Mouse (Mus musculus) heart, embryonic 10.5 days (tissue): Measurements from ENCODE around the gene Kmt2d. TPM values are rescaled to one million over a fixed set of nuclear protein-coding genes. Genes with fewer than 3 reads are reported as not detected.

ENCODE experiments used
- DNase-seq: peaks from one replicate; pipeline ENCODE4 v3.0.0-alpha.2; 2017; ENCODE audit warnings: low spot score
- H3K27ac ChIP-seq: fragments of 300-500 bp; sonication (generic); 2 replicates; pipeline ENCODE4 v1.5.1; 2016; ENCODE audit warnings: mild to moderate bottlenecking
- H3K27me3 ChIP-seq: fragments of 300-500 bp; sonication (generic); 2 replicates; pipeline ENCODE4 v1.6.1; 2016; ENCODE audit warnings: mild to moderate bottlenecking; ENCODE audit not compliant: poor library complexity, insufficient read depth, severe bottlenecking
- H3K36me3 ChIP-seq: fragments of 300-500 bp; sonication (generic); 2 replicates; pipeline ENCODE4 v1.6.1; 2016; ENCODE audit warnings: mild to moderate bottlenecking, moderate library complexity
- H3K4me1 ChIP-seq: fragments of 300-500 bp; sonication (generic); 2 replicates; pipeline ENCODE4 v1.6.1; 2016; ENCODE audit warnings: mild to moderate bottlenecking
- H3K4me3 ChIP-seq: fragments of 300-500 bp; sonication (generic); 2 replicates; pipeline ENCODE4 v1.5.1; 2016; ENCODE audit warnings: mild to moderate bottlenecking, moderate library complexity
- H3K9me3 ChIP-seq: fragments of 300-500 bp; sonication (generic); 2 replicates; pipeline ENCODE4 v1.6.1; 2016; ENCODE audit warnings: mild to moderate bottlenecking, moderate library complexity
- WGBS: fragments of 180-500 bp; shearing (Covaris S2); methylation state at CpG from one replicate; pipeline ENCODE4 v1.1.7; 2016; 5-methylcytosine and 5-hydroxymethylcytosine counted together
- polyA plus RNA-seq: library from polyadenylated mRNA; unstranded; fragments of >200 nt; fragmentation: Nextera tagmentation; extraction: Ambion mirVana; gene quantifications from 2 replicates; pipeline ENCODE4 v1.2.1, GENCODE M21; 2016

Gene Kmt2d
- polyA plus RNA-seq, 1 experiment from 2014 or later: 12.0 TPM

DNA sequence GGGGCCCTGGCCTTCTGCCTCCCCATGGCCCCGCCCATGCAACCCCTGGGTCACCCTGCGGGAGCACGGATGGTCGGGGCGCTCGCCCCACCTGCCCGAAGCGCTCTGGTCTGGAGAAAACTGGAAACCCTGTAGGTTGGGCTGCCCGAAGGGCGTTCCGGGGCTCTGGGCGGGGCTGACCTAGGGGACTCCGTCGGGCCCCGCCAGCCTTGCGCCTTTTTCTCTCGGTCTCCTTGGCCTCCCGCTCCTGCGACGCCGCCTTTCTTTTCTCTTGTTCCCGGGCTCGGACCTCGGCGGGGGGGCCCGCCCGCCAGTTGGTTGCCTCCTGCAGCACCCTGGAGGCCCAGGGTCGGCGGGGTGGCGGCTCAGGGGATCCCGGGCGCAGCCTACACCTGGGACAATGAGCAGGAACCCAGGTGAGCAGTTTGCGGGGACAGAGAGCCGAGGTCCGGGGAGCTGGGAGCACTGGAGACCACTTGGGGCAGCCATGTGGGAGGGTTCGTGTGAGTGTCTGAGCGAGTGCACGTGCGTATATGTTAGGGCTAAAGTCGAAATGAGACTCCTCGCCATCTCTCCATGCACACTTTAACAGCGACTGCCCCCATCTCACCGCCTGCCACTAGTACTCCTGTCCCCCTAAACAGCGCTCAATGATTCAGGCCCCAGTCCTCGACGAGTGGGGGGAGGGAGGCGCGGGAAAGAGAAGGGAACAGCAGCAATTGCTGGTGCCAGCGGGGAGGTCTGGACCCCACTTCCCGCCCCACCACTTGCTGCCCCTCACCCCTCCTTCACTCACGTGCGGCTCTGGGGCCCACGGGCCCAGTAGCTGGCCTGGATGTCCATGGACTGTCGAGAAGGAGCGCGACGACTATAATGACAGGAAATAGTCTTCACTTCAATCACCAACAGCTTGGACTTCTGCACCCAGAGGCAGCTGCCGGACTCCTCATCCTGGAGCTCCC is 63.9 kb downstream of the Kmt2d start:
- WGBS: under 1% methylated on average over 58 of the region's 58 CpGs
- peak overlapping the region; percentile 31 for H3K27ac ChIP-seq
- DNase-seq: no peak
- H3K4me1 ChIP-seq: peaks cover 62% of the 10 kb centered on the region
- no peaks in the 10 kb centered on the region for H3K9me3 ChIP-seq
- peaks cover 88% of the 10 kb centered on the region for H3K27me3 ChIP-seq
- H3K36me3 ChIP-seq: peaks cover 14% of the 10 kb centered on the region
- H3K4me3 ChIP-seq: peak overlapping the region; percentile 63

DNA sequence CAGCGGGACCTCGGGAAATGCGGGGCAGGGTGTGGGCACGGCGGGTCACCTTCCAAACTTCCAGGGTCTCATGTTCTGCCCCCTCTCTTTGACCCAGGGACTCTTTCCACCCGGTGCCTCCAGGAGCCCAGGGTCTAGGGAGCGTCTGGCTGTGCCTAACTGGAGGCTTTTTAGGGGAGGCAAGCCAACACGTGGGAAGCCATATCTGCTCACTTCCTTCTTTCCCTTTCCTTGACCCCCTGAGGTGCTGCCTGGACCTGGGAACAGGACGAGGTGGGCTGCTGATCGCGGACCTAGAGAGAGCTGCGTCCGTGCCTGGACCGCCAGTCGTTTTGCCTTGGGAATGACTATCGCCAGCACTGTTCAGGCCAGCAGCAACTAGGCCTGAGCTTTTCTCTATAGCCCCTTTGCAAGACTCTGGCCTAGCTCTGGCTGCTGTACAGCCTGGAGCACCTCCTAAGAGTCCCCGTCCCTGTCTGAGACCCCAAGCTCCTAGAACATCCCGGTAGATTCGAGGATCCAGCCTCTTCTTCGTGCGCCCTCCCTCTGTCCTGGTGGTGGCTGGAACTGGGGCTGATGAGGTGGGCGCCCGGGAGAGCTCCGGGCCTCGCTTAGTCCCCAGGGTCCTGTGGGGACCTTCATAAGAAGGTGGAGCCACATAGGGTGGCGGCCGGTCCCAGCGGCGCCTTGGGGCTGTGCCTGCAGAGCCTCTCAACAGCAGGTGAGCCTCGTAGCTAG is 64.8 kb downstream of the Kmt2d start:
- peak overlapping the region; percentile 63 for H3K4me3 ChIP-seq
- 2% methylated on average over 30 of the region's 30 CpGs for WGBS
- peaks cover 7% of the 10 kb centered on the region for H3K36me3 ChIP-seq
- DNase-seq: no peak
- H3K4me1 ChIP-seq: peaks cover 62% of the 10 kb centered on the region
- peaks cover 97% of the 10 kb centered on the region for H3K27me3 ChIP-seq
- H3K9me3 ChIP-seq: no peaks in the 10 kb centered on the region
- peak overlapping the region; percentile 31; the same call in 1 of the 2 replicates for H3K27ac ChIP-seq

DNA sequence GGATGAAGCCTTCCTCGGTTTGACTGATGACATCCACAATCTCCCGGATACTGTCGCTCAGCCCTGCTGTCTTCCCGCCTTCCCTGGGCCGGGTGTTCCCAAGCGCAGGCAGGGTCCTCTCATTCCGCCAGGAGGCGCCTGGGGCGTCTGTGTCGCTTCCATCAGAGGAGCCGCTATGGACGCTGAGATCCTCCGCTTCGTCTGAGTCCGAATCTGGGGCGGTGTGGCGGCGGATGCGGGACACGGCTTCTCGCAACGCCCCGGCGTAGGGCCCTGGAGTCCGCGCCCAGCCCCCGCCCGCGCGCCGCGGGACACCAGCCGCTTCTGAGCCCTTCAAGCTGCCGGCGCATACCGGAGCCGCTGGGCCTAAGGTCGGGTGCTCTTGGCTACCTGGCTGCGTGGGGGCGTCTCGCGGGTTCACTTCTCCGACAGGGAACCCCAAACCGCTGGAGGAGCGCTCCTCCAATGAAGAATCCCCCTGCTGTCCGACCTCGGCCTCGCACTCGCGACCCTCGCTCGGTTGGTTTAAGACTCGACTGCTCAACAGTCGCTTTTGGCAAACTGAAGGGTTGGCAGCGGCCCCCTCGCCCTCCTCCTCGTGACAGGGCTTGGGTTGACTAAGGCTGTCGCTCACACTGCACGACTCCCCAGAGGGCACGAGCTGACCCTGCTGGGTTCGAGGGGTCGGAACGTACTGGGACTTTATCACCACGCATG is 65.5 kb downstream of the Kmt2d start:
- WGBS: under 1% methylated on average over 64 of the region's 64 CpGs
- peak overlapping the region; percentile 19; the same call in 1 of the 2 replicates for H3K27ac ChIP-seq
- peaks cover 62% of the 10 kb centered on the region for H3K4me1 ChIP-seq

DNA sequence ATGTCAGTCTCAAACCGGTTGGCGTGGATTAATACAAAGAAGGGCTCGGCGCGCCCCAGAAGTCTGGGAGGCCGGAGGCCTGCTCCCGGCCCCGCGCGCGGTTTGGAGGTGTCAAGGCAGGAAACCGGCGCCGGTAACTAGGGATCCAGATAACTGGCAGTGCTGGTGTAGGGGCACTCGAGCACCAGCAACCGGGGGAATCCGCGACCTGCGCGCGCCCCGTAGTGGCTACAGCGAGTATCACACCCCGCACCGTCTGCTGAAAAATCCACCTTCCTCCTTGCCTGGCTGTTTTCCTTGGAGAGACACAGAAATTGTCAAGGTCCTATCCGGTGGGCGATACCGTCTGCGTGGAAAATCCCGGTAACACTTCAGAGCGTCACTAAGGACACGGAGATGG is 67.0 kb downstream of the Kmt2d start:
- WGBS: 1% methylated on average over 32 of the region's 32 CpGs

More for the DNA sequence above, 65.5 kb downstream of the Kmt2d start:
- Histone ChIP-seq H3K36me3 (no peaks in the 10 kb centered on the region), H3K4me3 (peak overlapping the region; percentile 63), H3K27me3 (peaks cover 98% of the 10 kb centered on the region), H3K9me3 (no peaks in the 10 kb centered on the region)
- DNase-seq: peak; percentile 85

DNA sequence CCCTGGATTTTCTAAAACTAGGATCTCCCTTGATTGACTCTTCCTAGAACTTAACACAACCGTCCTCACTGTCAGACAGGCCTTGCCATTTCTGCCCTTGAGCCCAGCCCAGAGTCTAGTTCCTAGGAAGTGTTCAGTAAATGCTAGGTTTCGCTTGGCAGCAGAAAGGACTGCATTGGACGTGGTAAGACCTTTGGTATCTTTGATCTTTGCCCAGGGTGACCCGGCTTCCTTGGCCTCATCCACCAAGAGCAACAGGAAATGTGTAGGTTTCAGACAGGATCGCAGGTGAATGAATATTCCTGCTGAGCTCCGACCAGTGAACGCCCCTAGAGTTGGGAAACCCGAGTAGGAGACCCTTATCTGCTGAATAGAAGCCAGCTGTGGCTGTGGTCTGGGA is 68.1 kb downstream of the Kmt2d start:
- peaks cover 42% of the 10 kb centered on the region for H3K4me1 ChIP-seq
- H3K4me3 ChIP-seq: peak overlapping the region; percentile 22; the same call in 1 of the 2 replicates
- no peaks in the 10 kb centered on the region for H3K36me3 ChIP-seq
- no peak for DNase-seq
- no peak overlapping the region for H3K27ac ChIP-seq
- 4% methylated on average over 8 of the region's 8 CpGs for WGBS
- H3K27me3 ChIP-seq: peaks cover 100% of the 10 kb centered on the region
- no peaks in the 10 kb centered on the region for H3K9me3 ChIP-seq

More for the DNA sequence above, 67.0 kb downstream of the Kmt2d start:
- Histone ChIP-seq H3K4me1 (peaks cover 52% of the 10 kb centered on the region), H3K9me3 (no peaks in the 10 kb centered on the region), H3K4me3 (peak overlapping the region; percentile 35; the same call in 1 of the 2 replicates), H3K27me3 (peaks cover 100% of the 10 kb centered on the region), H3K36me3 (no peaks in the 10 kb centered on the region), H3K27ac (no peak overlapping the region)
- DNase-seq: peak; percentile 90

DNA sequence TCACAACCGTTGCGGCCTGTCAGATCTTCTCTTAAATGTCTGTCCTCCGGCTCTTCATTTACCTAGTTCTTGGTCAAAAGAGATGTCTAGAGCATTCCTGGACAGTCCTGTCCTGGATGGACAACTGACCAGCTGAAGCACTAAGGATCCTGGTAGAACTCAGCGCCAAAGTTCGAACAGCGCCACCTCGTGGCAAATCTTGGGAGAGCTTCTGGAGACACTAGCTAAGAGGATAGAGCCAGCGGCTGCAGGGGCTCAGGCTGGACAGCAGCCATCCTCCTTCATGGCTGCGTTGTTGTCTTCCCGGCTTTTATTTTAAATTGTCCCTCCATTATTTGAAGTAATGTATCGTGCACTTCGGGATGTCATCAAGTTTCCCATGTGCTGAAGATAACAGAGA is 71.6 kb downstream of the Kmt2d start:
- DNase-seq: no peak
- Histone ChIP-seq H3K4me1 (peaks cover 30% of the 10 kb centered on the region), H3K9me3 (no peaks in the 10 kb centered on the region), H3K4me3 (no peak overlapping the region), H3K36me3 (no peaks in the 10 kb centered on the region), H3K27me3 (peaks cover 100% of the 10 kb centered on the region), H3K27ac (no peak overlapping the region)
- WGBS: 12% methylated on average over 12 of the region's 12 CpGs

DNA sequence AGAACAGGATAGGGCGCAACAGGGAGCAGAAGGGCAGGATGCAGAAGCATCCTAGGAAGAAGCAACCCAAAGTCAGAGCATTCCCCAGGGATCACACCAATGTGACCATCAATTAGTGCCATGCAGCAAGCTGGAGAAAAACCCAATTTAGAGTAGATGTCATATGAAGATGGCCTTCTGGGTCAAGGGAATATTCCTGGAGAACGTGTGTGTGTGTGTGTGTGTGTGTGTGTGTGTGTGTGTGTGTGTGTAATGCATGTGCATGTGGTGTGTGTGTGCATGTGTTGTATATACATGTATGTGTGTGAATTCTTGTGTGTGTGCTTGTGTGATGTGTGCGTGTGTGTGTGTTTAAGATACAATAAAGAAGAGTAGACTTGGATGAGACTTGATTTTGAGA is 72.1 kb downstream of the Kmt2d start:
- Histone ChIP-seq H3K27ac (no peak overlapping the region), H3K4me3 (no peak overlapping the region), H3K9me3 (no peaks in the 10 kb centered on the region), H3K36me3 (no peaks in the 10 kb centered on the region), H3K4me1 (peaks cover 27% of the 10 kb centered on the region), H3K27me3 (peaks cover 100% of the 10 kb centered on the region)
- 45% methylated on average over 3 of the region's 3 CpGs for WGBS
- DNase-seq: no peak

DNA sequence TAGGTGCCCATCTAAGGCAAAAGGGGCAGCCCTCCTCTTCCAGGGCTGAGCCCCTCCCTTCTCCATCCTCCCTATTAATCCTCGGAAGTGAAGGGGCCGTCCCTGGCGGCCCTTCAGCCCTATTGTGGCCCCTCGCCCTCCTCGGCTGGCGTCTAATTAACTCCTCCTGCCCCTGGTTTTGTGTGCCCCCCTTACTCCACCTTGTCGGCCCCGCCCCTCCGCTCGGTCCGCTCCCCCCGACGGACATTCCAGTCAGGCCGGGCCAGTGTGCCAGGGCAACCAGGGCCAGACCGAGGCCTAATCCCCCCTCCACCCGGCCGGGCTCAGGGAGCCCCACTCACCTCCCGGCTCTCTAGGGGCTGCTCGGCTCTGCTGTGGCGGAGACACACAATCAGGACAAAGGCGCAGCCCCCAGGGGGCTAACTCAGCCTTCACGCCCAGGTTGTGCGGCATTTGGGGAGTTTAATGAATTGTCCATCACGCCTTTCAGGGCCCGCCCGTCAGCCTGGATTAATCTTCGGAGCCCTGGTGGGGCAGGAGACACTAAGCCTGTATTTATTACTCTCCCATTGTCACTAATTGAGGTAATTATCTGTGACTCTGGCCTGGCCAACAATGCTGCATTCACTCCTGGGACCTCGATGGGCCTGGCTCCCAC is 73.0 kb downstream of the Kmt2d start:
- no peaks in the 10 kb centered on the region for H3K36me3 ChIP-seq
- H3K9me3 ChIP-seq: no peaks in the 10 kb centered on the region
- WGBS: 4% methylated on average over 28 of the region's 28 CpGs
- H3K27me3 ChIP-seq: peaks cover 100% of the 10 kb centered on the region
- H3K4me1 ChIP-seq: peaks cover 23% of the 10 kb centered on the region
- DNase-seq: no peak
- no peak overlapping the region; the same call in 1 of the 2 replicates for H3K4me3 ChIP-seq
- no peak overlapping the region for H3K27ac ChIP-seq

DNA sequence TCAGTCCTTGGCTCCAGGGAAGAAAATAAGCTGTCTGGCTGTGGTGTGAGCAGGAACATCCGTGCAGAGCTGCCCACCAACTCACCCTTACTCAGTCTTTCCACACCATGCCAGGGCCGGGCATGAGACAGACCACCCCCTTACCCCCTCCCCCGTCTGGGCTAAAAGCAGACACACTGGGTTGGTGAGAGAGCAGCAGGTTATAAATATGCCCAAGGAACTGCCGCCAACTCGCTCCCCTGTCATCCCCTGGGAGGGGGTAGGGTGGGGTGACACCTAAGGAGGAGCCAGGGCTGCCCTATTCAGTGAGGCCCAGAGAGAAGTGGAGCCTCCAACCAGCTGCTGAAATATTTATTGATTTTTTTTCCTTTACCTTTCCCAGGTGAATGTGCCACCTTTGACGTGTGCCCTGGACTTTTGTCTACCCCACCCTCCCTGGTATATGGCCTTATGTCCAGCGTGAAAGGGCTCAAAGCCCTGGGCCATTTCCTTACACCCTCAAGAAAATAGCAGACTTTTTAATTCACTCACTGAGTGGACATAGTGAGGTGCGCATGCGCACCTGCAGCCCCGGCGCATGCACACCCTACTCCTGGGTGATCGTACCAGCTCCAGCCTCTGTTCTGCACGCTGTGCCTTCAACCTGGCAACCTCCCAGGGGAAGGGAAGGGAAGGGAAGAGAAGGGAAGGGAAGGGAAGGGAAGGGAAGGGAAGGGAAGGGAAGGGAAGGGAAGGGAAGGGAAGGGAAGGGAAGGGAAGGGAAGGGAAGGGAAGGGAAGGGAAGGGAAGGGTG is 74.0 kb downstream of the Kmt2d start:
- WGBS: 9% methylated on average over 13 of the region's 13 CpGs
- no peak overlapping the region for H3K4me3 ChIP-seq
- no peak overlapping the region for H3K27ac ChIP-seq
- H3K36me3 ChIP-seq: no peaks in the 10 kb centered on the region
- H3K4me1 ChIP-seq: peaks cover 31% of the 10 kb centered on the region
- no peak for DNase-seq
- no peaks in the 10 kb centered on the region for H3K9me3 ChIP-seq
- peaks cover 100% of the 10 kb centered on the region for H3K27me3 ChIP-seq

DNA sequence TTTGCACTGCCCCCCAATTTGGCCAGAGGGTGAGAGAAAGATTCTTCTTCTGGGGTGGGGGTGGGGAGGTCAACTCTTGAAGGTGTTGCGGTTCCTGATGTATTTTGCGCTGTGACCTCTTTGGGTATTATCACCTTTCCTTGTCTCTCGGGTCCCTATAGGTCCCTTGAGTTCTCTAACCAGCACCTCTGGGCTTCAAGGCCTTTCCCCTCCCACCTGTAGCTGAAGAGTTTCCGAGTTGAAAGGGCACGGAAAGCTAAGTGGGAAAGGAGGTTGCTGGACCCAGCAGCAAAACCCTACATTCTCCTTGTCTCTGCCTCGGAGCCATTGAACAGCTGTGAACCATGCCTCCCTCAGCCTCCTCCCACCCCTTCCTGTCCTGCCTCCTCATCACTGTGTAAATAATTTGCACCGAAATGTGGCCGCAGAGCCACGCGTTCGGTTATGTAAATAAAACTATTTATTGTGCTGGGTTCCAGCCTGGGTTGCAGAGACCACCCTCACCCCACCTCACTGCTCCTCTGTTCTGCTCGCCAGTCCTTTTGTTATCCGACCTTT is 77.8 kb downstream of the Kmt2d start:
- peaks cover 100% of the 10 kb centered on the region for H3K27me3 ChIP-seq
- 3% methylated on average over 13 of the region's 13 CpGs for WGBS
- H3K9me3 ChIP-seq: no peaks in the 10 kb centered on the region
- DNase-seq: no peak
- H3K27ac ChIP-seq: no peak overlapping the region
- H3K36me3 ChIP-seq: no peaks in the 10 kb centered on the region
- peaks cover 55% of the 10 kb centered on the region for H3K4me1 ChIP-seq
- H3K4me3 ChIP-seq: peak overlapping the region; percentile 39; the same call in 1 of the 2 replicates

DNA sequence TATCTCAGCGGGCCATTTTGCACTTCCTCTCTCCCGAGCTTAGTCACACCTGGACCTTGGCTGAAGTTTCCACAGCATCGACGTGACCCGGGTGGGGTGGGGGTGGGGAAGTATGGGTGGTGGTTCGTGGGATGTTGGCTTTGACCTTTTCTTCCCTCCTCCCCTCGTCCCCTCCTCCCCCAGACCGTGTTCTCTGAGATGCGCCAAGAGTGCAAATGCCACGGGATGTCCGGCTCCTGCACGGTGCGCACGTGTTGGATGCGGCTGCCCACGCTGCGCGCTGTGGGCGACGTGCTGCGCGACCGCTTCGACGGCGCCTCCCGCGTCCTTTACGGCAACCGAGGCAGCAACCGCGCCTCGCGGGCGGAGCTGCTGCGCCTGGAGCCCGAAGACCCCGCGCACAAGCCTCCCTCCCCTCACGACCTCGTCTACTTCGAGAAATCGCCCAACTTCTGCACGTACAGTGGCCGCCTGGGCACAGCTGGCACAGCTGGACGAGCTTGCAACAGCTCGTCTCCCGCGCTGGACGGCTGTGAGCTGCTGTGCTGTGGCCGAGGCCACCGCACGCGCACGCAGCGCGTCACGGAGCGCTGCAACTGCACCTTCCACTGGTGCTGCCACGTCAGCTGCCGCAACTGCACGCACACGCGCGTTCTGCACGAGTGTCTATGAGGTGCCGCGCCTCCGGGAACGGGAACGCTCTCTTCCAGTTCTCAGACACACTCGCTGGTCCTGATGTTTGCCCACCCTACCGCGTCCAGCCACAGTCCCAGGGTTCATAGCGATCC is 78.6 kb downstream of the Kmt2d start:
- 2% methylated on average over 74 of the region's 75 CpGs for WGBS
- no peak overlapping the region for H3K27ac ChIP-seq
- no peaks in the 10 kb centered on the region for H3K36me3 ChIP-seq
- DNase-seq: no peak
- peak overlapping the region; percentile 39 for H3K4me3 ChIP-seq
- H3K9me3 ChIP-seq: no peaks in the 10 kb centered on the region
- peaks cover 100% of the 10 kb centered on the region for H3K27me3 ChIP-seq
- peaks cover 50% of the 10 kb centered on the region for H3K4me1 ChIP-seq
